Mouse (Mus musculus) kidney, adult 9 months (tissue): ENCODE measurements around the gene Hdac11.
A peak's percentile ranks its signal among the peaks of the same experiment; 100 is the strongest.

ENCODE experiments used
- DNase-seq: peaks from one replicate; pipeline ENCODE4 v3.0.0; 2022

Hdac11 gene

DNA sequence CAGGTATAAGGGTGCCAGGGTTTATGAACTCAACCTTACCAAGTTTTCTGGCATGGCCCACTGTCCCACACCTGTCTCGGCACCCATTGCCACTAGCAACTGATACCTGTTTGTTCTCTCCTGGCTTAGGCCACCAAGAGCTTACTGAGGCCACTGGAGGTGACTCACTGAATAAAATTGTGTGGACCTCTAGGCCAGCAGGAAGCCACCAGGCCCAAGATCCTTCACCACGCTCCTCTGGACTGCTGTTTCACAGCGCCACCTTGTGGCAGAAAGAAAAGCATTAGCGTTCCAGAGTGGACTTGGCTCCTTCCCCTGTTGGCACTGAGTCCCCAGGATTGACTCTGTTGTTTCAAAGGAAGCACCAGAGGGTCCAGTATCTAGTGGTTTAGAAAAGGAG, 16.6 kb upstream of the Hdac11 start:
- DNase-seq, result peak; percentile 84

DNA sequence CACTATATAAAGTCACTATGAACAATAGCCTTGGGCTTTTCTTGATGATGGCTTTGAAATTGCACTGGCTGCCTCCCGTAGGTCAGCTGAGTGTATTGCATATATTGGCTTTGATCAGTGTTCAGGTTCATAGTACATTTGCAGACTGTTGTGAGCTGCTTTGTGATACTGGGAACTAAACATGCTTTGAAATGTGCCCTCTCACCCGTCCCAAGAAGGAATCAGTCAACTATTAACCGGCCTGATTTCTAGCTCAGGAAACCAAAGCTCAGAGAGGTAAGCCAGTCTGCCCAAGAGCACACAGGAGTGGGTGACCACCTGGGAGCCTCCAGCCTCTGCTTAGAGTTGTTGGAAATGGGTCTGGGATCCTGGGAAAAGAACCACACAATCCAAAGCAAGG, 11.4 kb upstream of the Hdac11 start:
- DNase-seq, result peak; percentile 54

GRCm38 (mm10) chr6:91145572-91145971, 10.9 kb upstream of the Hdac11 start:
- no peak for DNase-seq

- no peak for DNase-seq
Measured at GRCm38 (mm10) chr6:91146443-91147151, 9.9 kb upstream of the Hdac11 start.

DNA sequence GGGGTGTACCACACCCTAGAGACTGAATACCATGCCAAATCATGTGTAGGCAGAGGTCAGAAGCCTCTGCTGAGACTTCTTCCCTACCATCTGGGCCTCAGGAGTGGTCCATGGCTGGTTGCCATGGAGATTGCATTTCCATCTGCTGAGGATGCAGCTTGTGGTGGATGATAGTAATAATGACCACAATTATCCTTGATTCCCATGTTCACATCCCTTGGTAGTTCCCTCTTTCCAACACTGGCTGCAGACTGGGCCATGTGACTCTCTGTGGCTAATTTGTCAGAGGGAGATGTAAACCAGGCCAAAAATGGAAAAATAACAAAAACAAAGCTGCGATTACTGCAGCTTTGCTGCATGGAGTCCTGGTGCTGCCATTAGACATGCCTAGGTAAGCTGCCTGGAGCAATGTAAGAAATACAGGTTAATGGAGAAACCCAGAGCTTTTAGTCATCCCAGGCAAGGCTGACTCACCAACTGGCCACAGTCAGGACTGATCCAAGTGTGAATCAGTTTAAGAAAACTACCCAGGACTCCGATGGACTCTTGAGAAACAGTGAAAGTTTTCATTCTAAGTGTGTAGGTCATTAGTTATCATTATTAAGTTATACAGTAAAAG, 9.2 kb upstream of the Hdac11 start:
- DNase-seq, result no peak

DNA sequence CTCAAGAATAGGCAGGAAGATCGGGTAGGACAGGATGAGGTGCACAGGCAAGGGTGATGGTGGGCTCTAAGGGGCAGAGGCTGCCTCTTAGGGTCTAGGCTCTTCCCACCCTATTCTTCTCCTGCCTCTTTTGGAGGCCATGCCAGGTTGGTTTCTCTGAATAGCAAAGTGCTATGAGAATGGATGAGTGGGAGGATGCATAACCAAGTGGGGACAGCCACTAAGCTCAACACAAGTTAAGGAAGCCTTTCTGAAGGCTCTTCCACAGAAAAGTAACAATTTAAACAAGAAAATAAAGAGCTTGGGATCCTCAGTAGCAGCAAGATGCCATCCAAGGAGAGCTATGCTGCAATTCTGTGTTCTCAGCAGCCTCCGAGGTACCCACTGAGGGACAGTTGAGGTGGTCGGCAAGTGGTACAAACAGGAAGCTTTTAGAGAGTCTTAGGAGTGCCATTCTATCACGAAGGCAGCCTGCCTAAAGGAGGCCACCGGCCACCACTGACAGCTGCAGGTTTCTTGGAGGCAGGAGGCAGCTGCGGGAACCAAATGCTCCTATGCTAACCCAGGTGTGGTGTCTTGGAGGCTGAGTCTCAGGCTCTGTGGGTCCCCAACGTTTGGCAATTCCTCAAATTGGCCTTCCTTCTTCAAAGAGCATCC, 3.4 kb upstream of the Hdac11 start:
- DNase-seq, result no peak

DNA sequence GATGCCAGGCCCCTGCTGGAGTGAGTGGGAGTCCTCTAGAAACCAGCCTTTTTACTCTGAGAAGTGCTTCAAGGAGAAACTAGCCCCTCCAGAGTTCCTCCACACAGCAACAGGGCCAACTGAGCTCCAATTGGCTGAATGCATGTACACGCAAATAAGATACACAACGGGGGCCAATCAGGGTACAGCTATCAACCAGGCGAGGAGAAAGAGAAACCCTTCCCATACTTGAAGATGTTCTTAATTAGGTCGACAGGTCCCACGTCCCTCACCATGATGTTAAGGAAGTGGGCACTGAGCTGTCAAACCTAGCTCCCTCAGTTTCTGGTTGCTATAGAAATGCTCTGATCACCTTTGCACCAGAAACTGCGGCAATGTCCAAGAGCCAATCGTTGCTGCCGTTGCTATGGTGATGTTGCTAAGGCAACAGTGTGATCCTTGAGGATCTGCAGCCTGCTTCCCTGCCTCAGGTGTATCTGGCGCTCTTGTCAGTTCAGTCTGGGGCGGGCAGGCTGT, 2.9 kb upstream of the Hdac11 start:
- no peak for DNase-seq

GRCm38 (mm10) chr6:91154685-91155084, 1.8 kb upstream of the Hdac11 start:
- no peak for DNase-seq

DNA sequence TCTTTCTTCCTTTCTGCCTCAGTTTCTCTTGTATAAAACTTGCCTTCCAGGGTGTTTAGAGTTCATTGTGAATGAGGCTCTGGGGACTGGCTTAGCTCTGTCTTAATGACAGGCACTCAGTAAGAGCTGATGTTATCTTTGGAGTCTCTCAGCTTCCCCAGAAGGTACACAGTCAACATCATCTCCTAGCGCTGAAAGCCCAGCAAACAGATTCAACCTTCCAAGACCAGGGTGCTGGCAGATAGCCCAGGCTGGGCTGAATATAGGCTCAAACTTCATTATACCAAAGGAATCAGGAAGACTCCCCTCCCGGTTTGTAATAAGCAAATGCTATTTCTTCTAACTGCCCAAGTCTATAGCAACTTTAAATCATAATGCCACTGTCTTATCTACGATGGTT, 1.2 kb upstream of the Hdac11 start:
- no peak for DNase-seq

DNA sequence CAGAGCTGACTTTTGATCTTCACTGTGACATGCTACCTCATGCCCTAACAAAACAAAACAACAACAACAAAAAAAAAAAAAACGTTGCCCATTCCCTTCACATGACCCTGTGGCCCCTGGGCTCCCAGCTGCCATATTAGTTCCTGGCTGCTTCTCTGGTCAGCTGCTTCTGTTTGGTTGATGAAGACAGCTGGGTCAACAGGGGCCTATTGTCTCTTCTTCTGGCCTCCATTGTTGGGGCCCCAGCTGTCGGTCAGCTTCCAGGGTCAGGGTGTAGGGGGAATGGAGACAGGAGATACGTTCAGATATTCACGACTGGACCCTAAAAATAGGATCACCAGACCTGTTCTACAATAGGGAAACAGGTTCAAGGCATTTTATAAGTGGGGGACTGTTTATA, 403 bp upstream of the Hdac11 start:
- peak; percentile 17 for DNase-seq

GRCm38 (mm10) chr6:91157237-91157570, 739 bp downstream of the Hdac11 start:
- no peak for DNase-seq

- DNase-seq, result no peak
Measured at GRCm38 (mm10) chr6:91159047-91159446, 2.6 kb downstream of the Hdac11 start.

GRCm38 (mm10) chr6:91160399-91160798, 3.9 kb downstream of the Hdac11 start:
- peak; percentile 83 for DNase-seq

DNA sequence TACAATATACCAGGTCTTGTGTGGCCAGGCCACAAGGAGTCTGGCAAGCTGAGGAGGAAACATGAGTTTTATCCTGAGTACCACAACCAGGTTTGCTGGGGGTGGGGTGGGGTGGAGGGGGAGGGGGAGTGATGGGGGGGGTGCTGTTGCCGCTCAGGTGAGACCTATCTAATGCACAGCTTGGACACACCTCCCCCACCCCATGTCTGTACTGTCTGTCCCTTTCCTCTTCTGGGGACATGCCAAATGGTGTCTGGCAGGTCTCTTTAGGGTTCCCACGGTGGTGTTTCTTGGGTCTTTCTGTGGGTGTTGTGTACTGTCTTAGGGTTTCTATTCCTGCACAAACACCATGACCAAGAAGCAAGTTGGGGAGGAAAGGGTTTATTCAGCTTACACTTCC, 4.5 kb downstream of the Hdac11 start:
- DNase-seq, result no peak

GRCm38 (mm10) chr6:91161506-91162235, 5.2 kb downstream of the Hdac11 start:
- no peak for DNase-seq

GRCm38 (mm10) chr6:91162314-91162713, 5.8 kb downstream of the Hdac11 start:
- DNase-seq, result no peak

GRCm38 (mm10) chr6:91163195-91163911, 6.9 kb downstream of the Hdac11 start:
- no peak for DNase-seq

GRCm38 (mm10) chr6:91164584-91164983, 8.1 kb downstream of the Hdac11 start:
- no peak for DNase-seq

DNA sequence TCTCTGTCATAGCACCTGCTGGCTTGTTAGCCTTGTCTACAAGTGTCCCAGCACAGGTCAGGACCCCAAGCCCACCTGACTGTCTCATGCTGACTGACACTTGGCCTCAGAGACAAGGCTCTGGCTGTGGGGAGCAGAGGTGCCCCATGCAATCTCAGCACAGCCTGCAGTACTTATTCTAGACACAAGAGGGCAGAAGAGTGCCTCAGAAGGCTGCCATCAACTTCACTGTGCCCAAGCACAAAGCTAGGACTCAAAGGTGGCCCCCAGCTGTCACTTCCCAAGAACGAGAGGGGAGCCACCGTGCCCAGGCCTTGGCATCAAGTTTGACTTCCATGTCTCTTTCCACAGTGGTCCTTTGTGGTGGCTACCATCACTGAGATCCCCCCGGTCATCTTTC, 8.7 kb downstream of the Hdac11 start:
- DNase-seq, result peak; percentile 79

- no peak for DNase-seq
Measured at GRCm38 (mm10) chr6:91167828-91168227, 11.4 kb downstream of the Hdac11 start.

DNA sequence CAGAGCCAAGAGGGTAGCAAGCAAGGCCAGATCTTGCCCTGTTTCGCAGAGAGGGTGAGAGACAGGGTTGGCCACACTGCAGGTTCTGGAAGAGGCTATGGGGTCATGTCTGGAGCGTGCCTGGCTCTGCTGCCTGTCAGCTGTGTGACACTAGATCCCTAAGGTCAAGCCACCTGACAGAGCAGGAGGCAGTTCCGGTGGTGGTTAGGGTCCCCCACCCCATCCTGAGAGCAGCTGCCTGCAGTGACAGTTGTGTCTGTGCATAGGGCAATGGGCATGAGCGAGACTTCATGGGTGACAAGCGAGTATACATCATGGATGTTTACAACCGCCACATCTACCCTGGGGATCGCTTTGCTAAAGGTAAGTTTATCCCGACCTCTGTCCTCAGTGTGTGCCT, 12.7 kb downstream of the Hdac11 start:
- DNase-seq, result no peak

GRCm38 (mm10) chr6:91171396-91171895, 15.0 kb downstream of the Hdac11 start:
- no peak for DNase-seq

GRCm38 (mm10) chr6:91172381-91172780, 15.9 kb downstream of the Hdac11 start:
- no peak for DNase-seq
